Mouse (Mus musculus): ENCODE measurements around the gene Gucd1. TPM values are rescaled to one million over a fixed set of nuclear protein-coding genes. Genes with fewer than 3 reads are reported as not detected.

Gucd1 gene
- polyA plus RNA-seq, 1 experiment from 2014 or later: 24.9 TPM

- Histone ChIP-seq H3K27ac (ENCODE audit: low read length) (no peak overlapping the region), H3K9ac (ENCODE audit: low read length) (no peak overlapping the region), H3K4me2 (ENCODE audit: low read depth, low read length) (no peak overlapping the region), H3K27me3 (ENCODE audit: control insufficient read depth, insufficient read depth, low read depth, low read length) (no peaks in the 10 kb centered on the region), H3K4me1 (replicated peaks; ENCODE audit: control insufficient read depth, insufficient read depth, low read length) (no peaks in the 10 kb centered on the region; the same call in 1 of the 2 replicates), H3K36me3 (ENCODE audit: control insufficient read depth, insufficient read depth, low read length) (peaks cover 11% of the 10 kb centered on the region), H3K9me3 (ENCODE audit: control insufficient read depth, low read length) (no peaks in the 10 kb centered on the region), H3K4me3 (ENCODE audit: low read length) (no peak overlapping the region)
- no peak for ATAC-seq (ENCODE audit: low read depth)
- WGBS: 89% methylated on average over 4 of the region's 4 CpGs
Observed at GRCm38 (mm10) chr10:75301937-75302336, 215.8 kb downstream of the Gucd1 start.

GRCm38 (mm10) chr10:75301195-75301806 is 216.5 kb downstream of the Gucd1 start:
- 88% methylated on average over 12 of the region's 12 CpGs for WGBS
- Histone ChIP-seq H3K4me1 (replicated peaks; ENCODE audit: control insufficient read depth, insufficient read depth, low read length) (no peaks in the 10 kb centered on the region; the same call in 1 of the 2 replicates), H3K4me2 (ENCODE audit: low read depth, low read length) (no peak overlapping the region), H3K9me3 (ENCODE audit: control insufficient read depth, low read length) (no peaks in the 10 kb centered on the region), H3K4me3 (ENCODE audit: low read length) (no peak overlapping the region), H3K27me3 (ENCODE audit: control insufficient read depth, insufficient read depth, low read depth, low read length) (no peaks in the 10 kb centered on the region), H3K9ac (ENCODE audit: low read length) (no peak overlapping the region), H3K36me3 (ENCODE audit: control insufficient read depth, insufficient read depth, low read length) (peaks cover 11% of the 10 kb centered on the region), H3K27ac (ENCODE audit: low read length) (no peak overlapping the region)
- no peak for ATAC-seq (ENCODE audit: low read depth)

Other genes with a start within 250 kb of the Gucd1 start
- 8.9 and 9.2 TPM in 2 replicates for gene Adora2a, start 201.1 kb downstream of the Gucd1 start, polyA plus RNA-seq (2015; fragmentation: Nextera tagmentation; extraction: Ambion mirVana)
- 0.44 and 1.6 TPM in 2 replicates for gene Upb1, start 116.9 kb downstream of the Gucd1 start, polyA plus RNA-seq (2015; fragmentation: Nextera tagmentation; extraction: Ambion mirVana)
- gene Snrpd3, start 421 bp downstream of the Gucd1 start, polyA plus RNA-seq (2015; fragmentation: Nextera tagmentation; extraction: Ambion mirVana): 135 and 150 TPM in 2 replicates
- 1.7 and 1.9 TPM in 2 replicates for gene Lrrc75b, start 42.4 kb upstream of the Gucd1 start, polyA plus RNA-seq (2015; fragmentation: Nextera tagmentation; extraction: Ambion mirVana)
- 1.7 and 2.3 TPM in 2 replicates for gene Ggt1, start 43.6 kb upstream of the Gucd1 start, polyA plus RNA-seq (2015; fragmentation: Nextera tagmentation; extraction: Ambion mirVana)
- gene Ggt5, start 71.4 kb upstream of the Gucd1 start, polyA plus RNA-seq (2015; fragmentation: Nextera tagmentation; extraction: Ambion mirVana): 2.5 and 5.2 TPM in 2 replicates
- gene Susd2, start 126.0 kb upstream of the Gucd1 start, polyA plus RNA-seq (2015; fragmentation: Nextera tagmentation; extraction: Ambion mirVana): 11.0 and 13.0 TPM in 2 replicates
- 39.7 and 48.8 TPM in 2 replicates for gene Cabin1, start 246.4 kb upstream of the Gucd1 start, polyA plus RNA-seq (2015; fragmentation: Nextera tagmentation; extraction: Ambion mirVana)